Mouse (Mus musculus) neutrophil, adult 59 days (primary cell): ENCODE results near the gene Glod5. TPM values are rescaled to one million over a fixed set of nuclear protein-coding genes. Genes with fewer than 3 reads are reported as not detected.

Experiments used
- total RNA-seq, 2 experiments: library from RNA; stranded (reverse); gene quantifications; 1 replicate in 1 of 2; 2 replicates in 1 of 2; pipeline ENCODE4 v1.2.4; 2023

The Glod5 gene
- total RNA-seq = not detected

DNA sequence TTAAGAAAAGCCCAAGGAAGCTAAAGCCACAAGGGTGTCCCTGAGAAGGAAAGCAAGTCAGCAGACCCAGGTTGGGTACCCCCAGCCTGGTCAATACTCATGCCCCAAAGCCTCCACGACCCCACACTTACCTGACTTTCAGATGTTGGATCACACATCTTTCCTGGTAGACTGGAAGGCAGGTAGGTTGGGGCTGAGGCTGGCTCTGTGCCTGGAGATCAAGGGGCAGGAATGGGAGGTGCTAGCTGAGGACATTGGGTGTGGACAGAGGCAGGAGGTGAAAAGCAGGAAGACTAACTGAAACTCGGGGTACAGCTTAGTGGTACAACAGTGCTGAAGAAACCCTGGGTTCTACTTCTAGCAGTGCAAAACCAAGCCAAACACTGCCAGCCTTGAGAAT is at the start of gene Glod5:
TSS of gene Glod5 (minus strand) at position 207 of the 400 bp plus-strand sequence.

DNA sequence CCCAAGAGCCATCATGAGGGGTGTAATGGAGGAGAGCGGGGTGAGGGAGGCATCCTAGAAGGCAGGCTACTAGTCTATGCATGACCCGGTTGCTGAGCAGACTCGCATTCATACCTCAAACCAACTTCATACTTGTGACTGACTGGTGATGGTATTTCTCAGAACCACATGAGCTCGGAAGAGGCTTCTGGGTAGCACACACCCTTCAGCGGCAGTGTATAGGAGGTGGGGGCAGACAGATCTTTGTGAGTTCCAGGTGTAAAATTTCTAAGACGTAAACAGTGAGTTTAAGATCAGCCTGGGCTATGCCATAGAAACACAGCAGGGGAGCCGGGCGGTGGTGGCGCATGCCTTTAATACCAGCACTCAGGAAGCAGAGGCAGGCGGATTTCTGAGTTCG is 40.4 kb downstream of the Glod5 start, which contains the start of gene Gata1:
TSS of gene Gata1 (minus strand) at position 180 of the 400 bp plus-strand sequence.

Other genes starting within 250 kb of the Glod5 start
- gene Gripap1, start 228.7 kb downstream of the Glod5 start, total RNA-seq = 100 to 1,000 TPM; 135 to 144 TPM
- 1 to 10 TPM; 1.3 to 5.8 TPM for gene Kcnd1, start 196.2 kb downstream of the Glod5 start, total RNA-seq
- 100 to 1,000 TPM; 115 to 130 TPM for gene Otud5, start 177.1 kb downstream of the Glod5 start, total RNA-seq
- 1 to 10 TPM; 4.4 to 5.6 TPM for gene Pim2, start 140.2 kb downstream of the Glod5 start, total RNA-seq
- 10 to 100 TPM; 15.6 to 23.7 TPM for gene Slc35a2, start 134.5 kb downstream of the Glod5 start, total RNA-seq
- gene Pqbp1, start 119.2 kb downstream of the Glod5 start, total RNA-seq = 10 to 100 TPM; 37.7 to 43.9 TPM
- 10 to 100 TPM; 48.6 to 57.2 TPM for gene Timm17b, start 119.1 kb downstream of the Glod5 start, total RNA-seq
- not detected for gene Gm10491, start 110.7 kb downstream of the Glod5 start, total RNA-seq
- gene Gm10490, start 109.0 kb downstream of the Glod5 start, total RNA-seq = not detected
- gene Pcsk1n, start 98.7 kb downstream of the Glod5 start, total RNA-seq = not detected
- gene Eras, start 89.9 kb downstream of the Glod5 start, total RNA-seq = not detected
- 10 to 100 TPM in 1 of 2 experiments, 1 to 10 TPM in 1; 8.4 to 10.1 TPM for gene Hdac6, start 70.6 kb downstream of the Glod5 start, total RNA-seq
- 10 to 100 TPM in 1 of 2 experiments, 1 to 10 TPM in 1; 4.3 to 12.0 TPM for gene Gata1, start 40.4 kb downstream of the Glod5 start, total RNA-seq
- 10 to 100 TPM; 30.6 to 35.0 TPM for gene Suv39h1, start 56.3 kb upstream of the Glod5 start, total RNA-seq
- gene Was, start 72.0 kb upstream of the Glod5 start, total RNA-seq = 100 to 1,000 TPM; 161 to 164 TPM
- 10 to 100 TPM; 34.0 to 39.2 TPM for gene Wdr13, start 114.4 kb upstream of the Glod5 start, total RNA-seq
- gene Rbm3, start 127.4 kb upstream of the Glod5 start, total RNA-seq = 100 to 1,000 TPM; 325 to 356 TPM
- gene Tbc1d25, start 157.7 kb upstream of the Glod5 start, total RNA-seq = 10 to 100 TPM; 10.3 to 15.6 TPM
- 10 to 100 TPM; 37.5 to 49.5 TPM for gene Ebp, start 175.0 kb upstream of the Glod5 start, total RNA-seq
- under 1 TPM; 0.31 to 0.77 TPM for gene Porcn, start 188.0 kb upstream of the Glod5 start, total RNA-seq
- 10 to 100 TPM; 14.8 to 17.0 TPM for gene Ftsj1, start 233.9 kb upstream of the Glod5 start, total RNA-seq